ENCODE assay signal across 8 mouse cellular contexts in the genomic region with DNA sequence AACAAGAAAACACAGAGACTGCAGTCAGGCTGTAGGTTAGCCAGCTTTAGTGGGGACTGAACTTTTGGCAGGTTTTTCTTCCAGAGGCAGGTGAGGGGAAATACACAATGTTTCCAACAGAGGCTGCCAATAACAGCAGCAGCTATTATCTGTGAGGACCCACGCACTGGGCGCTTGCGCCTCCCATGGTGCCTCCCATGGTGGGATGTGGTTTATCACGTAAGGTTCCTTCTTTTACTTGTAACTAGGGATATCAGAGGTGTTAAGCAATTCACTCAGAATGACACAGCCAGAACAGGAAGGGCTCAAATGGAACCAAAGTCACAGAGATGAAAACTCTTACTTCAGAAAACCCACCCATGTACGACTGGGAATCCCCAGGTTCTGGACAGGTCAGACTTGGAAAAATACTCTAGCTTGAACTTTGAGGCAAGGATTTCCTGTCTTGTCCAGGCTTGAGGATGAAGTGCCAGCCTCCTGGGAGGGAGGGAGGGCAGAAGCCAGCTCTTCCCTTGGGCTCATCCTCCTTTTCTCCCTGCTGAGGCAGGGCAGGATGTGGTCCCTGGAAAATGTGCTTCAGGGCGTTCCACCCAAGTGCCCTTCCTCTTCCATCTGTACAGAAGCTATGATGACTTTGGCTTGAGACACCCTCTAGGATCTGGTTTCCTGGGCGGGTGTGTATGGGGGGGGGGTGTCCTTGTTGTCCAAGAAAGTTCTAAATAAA. TPM values are rescaled to one million over a fixed set of nuclear protein-coding genes. Genes with fewer than 3 reads are reported as not detected.
A peak's percentile ranks its signal among the peaks of the same experiment; 100 is the strongest.
DNase-seq lines count a peak whose midpoint lies in the region; ATAC-seq and TF ChIP-seq lines count a peak whose summit lies in the region.

No protein-coding gene starts in this region.

- peak overlapping the region; percentile 78 for H3K27ac ChIP-seq in heart, embryonic 16.5 days (ENCODE audit: low read length)
- H3K27ac ChIP-seq in liver, embryonic 12.5 days = peak overlapping the region; percentile 81
- peak overlapping the region; percentile 96 for H3K27ac ChIP-seq in stomach, embryonic 16.5 days (ENCODE audit: low read length)

- no peak overlapping the region for H3K9ac ChIP-seq in heart, embryonic 16.5 days (ENCODE audit: low read length)
- H3K9ac ChIP-seq in liver, embryonic 12.5 days = 0 out of 2 replicates have a peak overlapping the region, but pooled peaks have one; percentile 35
- H3K9ac ChIP-seq in stomach, embryonic 16.5 days (ENCODE audit: low read length) = 0 out of 2 replicates have a peak overlapping the region, but pooled peaks have one; percentile 63

- peak; percentile 36 for DNase-seq in adrenal gland, adult 8-10 months
- no peak for DNase-seq in adrenal gland, postnatal 4 days (ENCODE audit: low spot score in 2 of 2)
- DNase-seq in layer of hippocampus, postnatal 10 days (ENCODE audit: low spot score in 2 of 2) = no peak
- DNase-seq in ovary, postnatal 14 days (ENCODE audit: low spot score) = no peak

- no peaks in the 10 kb centered on the region for H3K27me3 ChIP-seq in E14TG2a.4 (ENCODE audit: insufficient read depth, low read length)
- H3K27me3 ChIP-seq in heart, embryonic 16.5 days (ENCODE audit: control insufficient read depth, insufficient read depth, low read length) = 0 out of 2 replicates have a peak, but pooled peaks cover 6% of the 10 kb centered on the region
- no peaks in the 10 kb centered on the region for H3K27me3 ChIP-seq in liver, embryonic 12.5 days (replicated peaks)
- H3K27me3 ChIP-seq in stomach, embryonic 16.5 days (ENCODE audit: control insufficient read depth, insufficient read depth, low read length) = no peaks in the 10 kb centered on the region

- peaks cover 97% of the 10 kb centered on the region for H3K4me1 ChIP-seq in E14TG2a.4 (replicated peaks; ENCODE audit: low read depth, low read length)
- H3K4me1 ChIP-seq in heart, embryonic 16.5 days (ENCODE audit: control insufficient read depth, insufficient read depth, low read length) = peaks cover 40% of the 10 kb centered on the region
- peaks cover 90% of the 10 kb centered on the region for H3K4me1 ChIP-seq in liver, embryonic 12.5 days
- H3K4me1 ChIP-seq in stomach, embryonic 16.5 days (ENCODE audit: control insufficient read depth, insufficient read depth, low read length) = peaks cover 70% of the 10 kb centered on the region

- ATAC-seq in heart, embryonic 16.5 days (replicated peaks; ENCODE audit: extremely low read depth, insufficient read depth, low FRiP score) = peak; percentile 30
- ATAC-seq in liver, embryonic 12.5 days = peak; percentile 68
- ATAC-seq in stomach, embryonic 16.5 days (ENCODE audit: insufficient read depth, low FRiP score) = no peak

- H3K4me3 ChIP-seq in E14TG2a.4 (replicated peaks; ENCODE audit: low read length) = peak overlapping the region; percentile 63
- H3K4me3 ChIP-seq in heart, embryonic 16.5 days (ENCODE audit: low read length) = no peak overlapping the region
- H3K4me3 ChIP-seq in liver, embryonic 12.5 days = no peak overlapping the region
- no peak overlapping the region for H3K4me3 ChIP-seq in stomach, embryonic 16.5 days (replicated peaks; ENCODE audit: low read length)

- H3K36me3 ChIP-seq in E14TG2a.4 (ENCODE audit: insufficient read depth, low read length) = peaks cover 71% of the 10 kb centered on the region
- H3K36me3 ChIP-seq in heart, embryonic 16.5 days (ENCODE audit: control insufficient read depth, insufficient read depth) = no peaks in the 10 kb centered on the region
- H3K36me3 ChIP-seq in liver, embryonic 12.5 days = no peaks in the 10 kb centered on the region
- H3K36me3 ChIP-seq in stomach, embryonic 16.5 days (ENCODE audit: control insufficient read depth, insufficient read depth, low read length) = no peaks in the 10 kb centered on the region

- 44% methylated on average over 7 of the region's 7 CpGs for WGBS in heart, embryonic 16.5 days
- 12% methylated on average over 7 of the region's 7 CpGs for WGBS in liver, embryonic 12.5 days (ENCODE audit: insufficient replicate concordance)
- WGBS in stomach, embryonic 16.5 days = 60% methylated on average over 7 of the region's 7 CpGs

- peak overlapping the region; percentile 39 for H3K4me2 ChIP-seq in heart, embryonic 16.5 days (ENCODE audit: low read depth, low read length)
- H3K4me2 ChIP-seq in liver, embryonic 12.5 days = peak overlapping the region; percentile 56
- H3K4me2 ChIP-seq in stomach, embryonic 16.5 days (ENCODE audit: low read depth, low read length) = peak overlapping the region; percentile 42; the same call in 1 of the 2 replicates

- TF ChIP-seq CTCF in E14TG2a.4 (conservative IDR thresholded peaks at IDR 0.05; ENCODE audit: low read length) = no peak

- H3K9me3 ChIP-seq in E14TG2a.4 (ENCODE audit: low read length) = no peaks in the 10 kb centered on the region
- no peaks in the 10 kb centered on the region for H3K9me3 ChIP-seq in heart, embryonic 16.5 days (replicated peaks; ENCODE audit: control insufficient read depth, low read length)
- no peaks in the 10 kb centered on the region for H3K9me3 ChIP-seq in liver, embryonic 12.5 days (replicated peaks)
- no peaks in the 10 kb centered on the region for H3K9me3 ChIP-seq in stomach, embryonic 16.5 days (replicated peaks; ENCODE audit: control insufficient read depth, low read length)

RNA-seq across cellular contexts. Expression of a gene that starts 12.8 kb away (rescaled TPM):
- total RNA-seq in adrenal gland, adult 8-10 months (2022) = 100 to 1,000 TPM; 108 to 171 (median 144) TPM
- total RNA-seq in adrenal gland, postnatal 4 days (2021) = 100 to 1,000 TPM; 141 to 154 TPM
- polyA plus RNA-seq in heart, embryonic 16.5 days (2015; fragmentation: Nextera tagmentation; extraction: Ambion mirVana) = 94.4 and 115 TPM in 2 replicates
- 88.3 and 93.3 TPM in 2 replicates for polyA plus RNA-seq in liver, embryonic 12.5 days (2016; fragmentation: Nextera tagmentation; extraction: Ambion mirVana)
- 452 and 514 TPM in 2 replicates for polyA plus RNA-seq in stomach, embryonic 16.5 days (2015; fragmentation: Nextera tagmentation; extraction: Ambion mirVana)
- total RNA-seq in layer of hippocampus, postnatal 10 days (2021) = 100 to 1,000 TPM; 101 to 102 TPM
